Mouse (Mus musculus): ENCODE measurements around the gene Slc9a4. TPM values are rescaled to one million over a fixed set of nuclear protein-coding genes. Genes with fewer than 3 reads are reported as not detected.
"Not testable (repeated sequence)": the region's sequence is repeated elsewhere in the genome, so short reads cannot be mapped to it uniquely, and the experiment has no call there.

Slc9a4 gene
- polyA plus RNA-seq, 1 experiment from 2014 or later = 5.3 TPM

GRCm38 (mm10) chr1:40657035-40657434, 77.2 kb downstream of the Slc9a4 start:
- ATAC-seq (ENCODE audit: insufficient read depth, low FRiP score, low read depth) = peak; percentile 87
- Histone ChIP-seq H3K4me2 (no peak overlapping the region), H3K4me3 (replicated peaks) (no peak overlapping the region), H3K9ac (no peak overlapping the region), H3K4me1 (no peaks in the 10 kb centered on the region), H3K36me3 (no peaks in the 10 kb centered on the region), H3K9me3 (no peaks in the 10 kb centered on the region), H3K27me3 (replicated peaks) (no peaks in the 10 kb centered on the region), H3K27ac (peak overlapping the region; percentile 35; the same call in 1 of the 2 replicates)
- 60% methylated on average over 4 of the region's 4 CpGs for WGBS

GRCm38 (mm10) chr1:40657978-40658496, 78.2 kb downstream of the Slc9a4 start:
- Histone ChIP-seq H3K4me3 (replicated peaks) (no peak overlapping the region), H3K27me3 (replicated peaks) (no peaks in the 10 kb centered on the region), H3K9me3 (no peaks in the 10 kb centered on the region), H3K4me2 (no peak overlapping the region), H3K4me1 (no peaks in the 10 kb centered on the region), H3K36me3 (no peaks in the 10 kb centered on the region), H3K9ac (no peak overlapping the region), H3K27ac (peak overlapping the region; percentile 35; the same call in 1 of the 2 replicates)
- WGBS = 53% methylated on average over 8 of the region's 8 CpGs
- no peak for ATAC-seq (ENCODE audit: insufficient read depth, low FRiP score, low read depth)

- no peaks in the 10 kb centered on the region for H3K9me3 ChIP-seq
- ATAC-seq (ENCODE audit: insufficient read depth, low FRiP score, low read depth) = no peak
- no peak overlapping the region; the same call in 1 of the 2 replicates for H3K4me2 ChIP-seq
- no peaks in the 10 kb centered on the region for H3K36me3 ChIP-seq
- no peak overlapping the region for H3K27ac ChIP-seq
- WGBS = 32% methylated on average over 12 of the region's 12 CpGs
- H3K4me1 ChIP-seq = no peaks in the 10 kb centered on the region
- H3K4me3 ChIP-seq (replicated peaks) = no peak overlapping the region
- H3K27me3 ChIP-seq (replicated peaks) = no peaks in the 10 kb centered on the region
- H3K9ac ChIP-seq = no peak overlapping the region
Observed at GRCm38 (mm10) chr1:40659017-40659416, 79.1 kb downstream of the Slc9a4 start.

GRCm38 (mm10) chr1:40659496-40659895, 79.6 kb downstream of the Slc9a4 start:
- H3K4me2 ChIP-seq = no peak overlapping the region; the same call in 1 of the 2 replicates

GRCm38 (mm10) chr1:40660838-40661237, 81.0 kb downstream of the Slc9a4 start:
- Histone ChIP-seq H3K4me3 (replicated peaks) (no peak overlapping the region), H3K36me3 (no peaks in the 10 kb centered on the region), H3K27ac (no peak overlapping the region), H3K9me3 (no peaks in the 10 kb centered on the region), H3K4me1 (no peaks in the 10 kb centered on the region; the same call in 1 of the 2 replicates), H3K9ac (no peak overlapping the region), H3K27me3 (replicated peaks) (no peaks in the 10 kb centered on the region), H3K4me2 (no peak overlapping the region)
- WGBS = 81% methylated on average over 6 of the region's 6 CpGs
- ATAC-seq (ENCODE audit: insufficient read depth, low FRiP score, low read depth) = no peak

More at GRCm38 (mm10) chr1:40659496-40659895, 79.6 kb downstream of the Slc9a4 start:
- H3K4me3 ChIP-seq (replicated peaks) = no peak overlapping the region
- H3K27ac ChIP-seq = 0 out of 2 replicates have a peak overlapping the region, but pooled peaks have one; percentile 23
- H3K9me3 ChIP-seq = no peaks in the 10 kb centered on the region
- no peak for ATAC-seq (ENCODE audit: insufficient read depth, low FRiP score, low read depth)
- no peaks in the 10 kb centered on the region for H3K36me3 ChIP-seq
- H3K9ac ChIP-seq = no peak overlapping the region
- no peaks in the 10 kb centered on the region for H3K27me3 ChIP-seq (replicated peaks)
- 30% methylated on average over 9 of the region's 9 CpGs for WGBS
- no peaks in the 10 kb centered on the region for H3K4me1 ChIP-seq

- peak; percentile 31; the same call in 1 of the 2 replicates for ATAC-seq (ENCODE audit: insufficient read depth, low FRiP score, low read depth)
- no peak overlapping the region for H3K9ac ChIP-seq
- no peaks in the 10 kb centered on the region for H3K9me3 ChIP-seq
- H3K4me1 ChIP-seq = no peaks in the 10 kb centered on the region; the same call in 1 of the 2 replicates
- 34% methylated on average over 12 of the region's 12 CpGs for WGBS
- H3K4me3 ChIP-seq (replicated peaks) = no peak overlapping the region
- no peak overlapping the region for H3K4me2 ChIP-seq
- no peaks in the 10 kb centered on the region for H3K36me3 ChIP-seq
- H3K27ac ChIP-seq = no peak overlapping the region
- no peaks in the 10 kb centered on the region for H3K27me3 ChIP-seq (replicated peaks)
Observed at GRCm38 (mm10) chr1:40665401-40666370, 85.8 kb downstream of the Slc9a4 start.

GRCm38 (mm10) chr1:40667442-40667841, 87.6 kb downstream of the Slc9a4 start:
- H3K9me3 ChIP-seq = not testable (repeated sequence)

GRCm38 (mm10) chr1:40670025-40670424, 90.1 kb downstream of the Slc9a4 start:
- H3K9ac ChIP-seq = no peak overlapping the region
- no peak for ATAC-seq (ENCODE audit: insufficient read depth, low FRiP score, low read depth)
- H3K4me2 ChIP-seq = no peak overlapping the region
- no peaks in the 10 kb centered on the region for H3K36me3 ChIP-seq
- 73% methylated on average over 3 of the region's 3 CpGs for WGBS
- H3K9me3 ChIP-seq = no peaks in the 10 kb centered on the region
- no peak overlapping the region for H3K27ac ChIP-seq
- no peaks in the 10 kb centered on the region for H3K27me3 ChIP-seq (replicated peaks)
- H3K4me1 ChIP-seq = no peaks in the 10 kb centered on the region; the same call in 1 of the 2 replicates
- no peak overlapping the region for H3K4me3 ChIP-seq (replicated peaks)

More at GRCm38 (mm10) chr1:40667442-40667841, 87.6 kb downstream of the Slc9a4 start:
- H3K4me3 ChIP-seq (replicated peaks); H3K9ac ChIP-seq; H3K27me3 ChIP-seq (replicated peaks); H3K4me2 ChIP-seq; H3K4me1 ChIP-seq; ATAC-seq (ENCODE audit: insufficient read depth, low FRiP score, low read depth); H3K36me3 ChIP-seq; H3K27ac ChIP-seq: not testable (repeated sequence)
- 5% methylated on average over 3 of the region's 3 CpGs for WGBS

GRCm38 (mm10) chr1:40671490-40671889, 91.6 kb downstream of the Slc9a4 start:
- 97% methylated on average over 4 of the region's 4 CpGs for WGBS
- Histone ChIP-seq H3K4me2 (no peak overlapping the region), H3K9ac (no peak overlapping the region), H3K9me3 (no peaks in the 10 kb centered on the region), H3K36me3 (no peaks in the 10 kb centered on the region), H3K4me3 (replicated peaks) (no peak overlapping the region), H3K27me3 (replicated peaks) (no peaks in the 10 kb centered on the region), H3K27ac (no peak overlapping the region), H3K4me1 (no peaks in the 10 kb centered on the region)
- ATAC-seq (ENCODE audit: insufficient read depth, low FRiP score, low read depth) = no peak

GRCm38 (mm10) chr1:40677306-40677705, 97.4 kb downstream of the Slc9a4 start:
- Histone ChIP-seq H3K9ac (no peak overlapping the region), H3K4me3 (replicated peaks) (no peak overlapping the region), H3K36me3 (no peaks in the 10 kb centered on the region), H3K4me1 (peaks cover 12% of the 10 kb centered on the region), H3K9me3 (no peaks in the 10 kb centered on the region), H3K27ac (no peak overlapping the region), H3K27me3 (replicated peaks) (peaks cover 40% of the 10 kb centered on the region), H3K4me2 (no peak overlapping the region)
- ATAC-seq (ENCODE audit: insufficient read depth, low FRiP score, low read depth) = no peak
- 45% methylated on average over 5 of the region's 5 CpGs for WGBS
